Mouse (Mus musculus) lung, postnatal 4 days (tissue): ENCODE measurements around the gene Gpr157.

Experiments used
- DNase-seq, 2 experiments: peaks; one replicate each; pipeline ENCODE4 v3.0.0; 2021

Gene Gpr157

DNA sequence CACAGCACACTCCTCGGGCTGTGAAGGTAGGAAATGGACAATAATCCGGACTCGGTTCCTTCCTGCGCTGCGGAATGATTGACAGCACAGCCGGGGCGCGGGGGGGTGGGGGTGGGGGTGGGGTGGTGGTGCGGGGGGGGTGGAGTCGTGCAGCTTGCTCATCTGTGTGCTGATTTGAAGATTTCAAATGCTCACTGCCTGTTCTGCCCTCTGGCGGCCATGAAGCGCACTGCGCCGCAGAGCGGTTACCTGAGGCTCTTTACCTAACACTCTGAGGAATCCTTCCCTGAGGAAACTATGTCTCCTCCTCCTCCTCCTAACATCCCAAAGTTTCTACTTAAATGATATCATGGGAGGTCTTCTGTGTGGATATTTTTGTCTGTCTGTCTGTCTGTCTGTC is 25.7 kb downstream of the Gpr157 start:
- DNase-seq, result peak; percentile 59 to 73

DNA sequence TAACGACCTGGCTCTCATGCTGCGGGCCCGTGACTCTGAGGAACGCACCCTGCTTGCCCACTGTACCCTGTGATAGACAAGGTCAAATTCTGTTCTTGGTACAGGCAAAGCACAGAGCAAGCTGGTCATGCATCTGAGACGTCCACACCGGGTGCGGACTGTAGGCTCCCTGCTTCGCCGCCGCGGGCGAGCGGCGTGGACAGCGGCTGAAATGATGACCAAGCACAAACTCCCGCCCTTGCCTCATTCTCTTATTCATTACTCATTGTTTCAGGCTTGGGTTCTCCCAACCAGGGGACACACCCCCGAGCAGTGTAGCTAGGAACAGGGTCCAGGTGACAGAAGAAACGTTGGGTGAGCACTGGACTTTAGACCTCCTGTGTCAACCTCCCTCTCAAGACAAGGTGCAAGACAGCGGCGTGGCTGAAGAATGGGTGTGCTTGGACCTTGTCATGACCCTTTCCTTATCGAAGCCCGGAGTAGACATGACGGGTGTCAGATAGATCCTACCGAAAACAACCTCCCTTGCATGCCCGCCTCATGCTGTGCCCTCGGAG is 27.4 kb downstream of the Gpr157 start:
- DNase-seq, result no peak

DNA sequence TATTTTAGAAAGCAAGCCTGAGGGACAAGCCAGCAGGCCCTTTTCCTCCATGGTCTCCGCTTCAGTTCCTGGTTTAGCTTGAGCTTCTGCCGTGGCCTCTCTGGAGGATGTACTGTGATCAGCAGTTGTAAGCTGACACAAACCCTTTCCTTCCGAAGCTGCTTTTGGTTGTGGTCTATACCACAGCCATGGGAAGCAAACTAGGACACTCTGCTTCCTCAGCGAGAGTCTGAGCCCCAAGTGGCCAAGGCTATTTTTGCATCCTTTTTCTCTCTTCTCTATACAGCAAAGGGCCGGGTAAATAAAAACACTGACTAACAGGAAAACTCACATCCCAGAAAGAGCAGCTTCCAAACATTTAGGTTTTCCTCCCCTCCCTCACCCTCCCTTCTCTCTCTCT is 30.1 kb downstream of the Gpr157 start:
- no peak for DNase-seq

DNA sequence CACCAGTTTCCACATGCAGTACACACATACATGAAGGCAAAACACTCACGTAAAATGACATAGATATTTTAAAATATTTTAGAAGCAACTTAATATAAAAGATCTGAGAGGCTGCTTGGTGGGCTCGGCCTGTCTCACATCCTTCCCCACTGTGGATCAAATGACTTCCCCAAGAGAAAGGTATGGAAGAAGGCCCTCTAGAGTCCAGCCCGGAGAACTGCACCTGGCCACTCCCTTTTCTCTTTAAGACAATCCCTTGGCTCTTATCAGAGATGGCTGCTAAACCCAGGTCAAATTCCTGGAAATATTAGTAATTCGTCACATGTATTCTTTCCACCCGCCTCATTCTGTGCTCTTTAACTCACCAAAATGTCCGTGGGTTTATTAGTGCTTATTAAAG is 31.0 kb downstream of the Gpr157 start:
- DNase-seq, result no peak

DNA sequence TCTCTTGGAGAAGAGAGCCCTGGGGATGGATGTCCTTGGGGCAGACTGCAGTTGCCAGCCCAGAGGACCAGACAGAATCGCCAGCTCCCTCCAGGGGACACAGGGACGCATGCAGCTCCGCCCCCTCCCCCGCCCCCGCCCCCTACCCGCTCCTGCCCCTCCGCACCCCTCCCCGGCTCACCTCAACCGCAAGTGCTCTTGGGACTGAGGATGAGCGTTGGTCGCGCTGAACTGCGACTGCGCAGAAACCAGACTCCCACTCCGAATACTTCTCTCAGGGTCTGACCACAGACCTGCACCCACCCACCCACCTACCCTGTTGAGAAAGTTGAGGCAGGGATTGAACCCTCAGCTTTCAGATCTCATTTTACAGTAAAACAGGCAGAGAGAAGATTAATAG is 31.9 kb downstream of the Gpr157 start, which contains the start of gene Slc2a5:
Slc2a5 (plus strand) TSS at position 229 of the 400 bp plus-strand sequence.
- no peak for DNase-seq

DNA sequence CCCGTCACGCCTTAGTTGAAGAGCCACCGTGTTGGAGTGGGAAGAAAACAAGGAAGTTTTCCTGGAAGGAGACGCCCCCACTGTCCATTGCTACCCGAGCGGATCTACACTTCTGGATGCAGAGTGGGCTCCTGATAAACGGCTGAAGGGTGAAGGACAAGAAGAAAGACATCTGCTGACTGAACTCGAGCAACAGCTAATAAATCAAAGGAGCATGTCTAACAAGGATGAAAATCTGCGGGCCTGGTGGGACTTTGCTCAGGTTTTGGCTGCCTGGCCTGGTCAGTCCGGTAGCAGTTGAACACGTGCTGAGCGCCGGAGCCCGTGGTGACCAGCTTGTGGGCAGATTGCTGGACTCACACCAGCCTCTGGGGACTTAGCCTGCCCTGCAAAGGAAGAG is 32.5 kb downstream of the Gpr157 start:
- no peak for DNase-seq

DNA sequence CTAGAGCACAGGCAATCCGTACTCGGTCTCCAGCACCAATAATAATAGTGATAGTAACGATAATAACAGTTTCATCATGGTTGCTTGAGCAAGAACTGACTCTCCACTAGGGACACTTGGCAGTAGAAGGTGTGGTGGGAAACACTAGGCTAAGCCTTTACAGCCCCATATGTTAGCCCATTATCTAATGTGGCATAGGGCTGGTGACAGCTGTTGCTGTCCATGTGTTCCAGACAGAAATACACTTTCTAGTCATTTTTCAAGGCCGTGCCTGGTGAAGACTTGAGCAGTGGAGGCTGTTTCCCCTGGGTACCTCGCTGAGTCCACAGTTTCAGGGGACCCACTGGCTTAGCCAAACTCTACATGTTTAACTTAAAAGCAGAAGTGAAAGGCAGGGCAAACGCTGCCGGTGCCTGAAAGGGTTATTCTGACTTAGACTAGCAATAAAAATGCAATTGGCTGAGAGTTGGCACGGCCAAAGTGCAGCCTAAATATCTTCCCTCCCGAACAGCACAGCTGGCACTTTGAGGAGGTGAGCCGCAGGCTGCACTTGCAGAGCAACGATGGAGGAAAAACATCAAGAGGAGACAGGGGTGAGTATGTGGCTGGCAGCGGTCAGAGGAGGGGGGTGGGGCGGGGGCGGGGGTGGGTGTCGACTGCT is 33.1 kb downstream of the Gpr157 start:
- DNase-seq, result peak in 1 of 2 experiments; percentile 44

DNA sequence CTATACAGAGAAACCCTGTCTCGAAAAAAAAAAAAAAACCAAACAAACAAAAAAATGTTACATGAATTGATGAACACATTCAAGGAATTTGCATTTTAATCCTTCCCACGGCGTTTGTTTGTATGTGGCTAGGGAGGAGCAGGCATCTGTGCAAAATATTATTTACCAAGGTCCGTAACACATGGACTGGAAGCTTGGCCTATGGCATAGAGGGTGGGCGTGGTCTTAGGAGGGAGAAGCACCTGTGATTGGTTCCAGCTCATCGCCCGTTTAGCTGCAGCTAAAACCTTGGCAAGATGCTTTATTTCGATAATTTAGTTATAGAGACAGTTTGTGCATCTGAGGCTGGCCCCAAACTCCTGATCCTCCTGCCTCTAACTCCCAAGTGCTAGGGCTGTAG is 34.3 kb downstream of the Gpr157 start:
- DNase-seq, result no peak

DNA sequence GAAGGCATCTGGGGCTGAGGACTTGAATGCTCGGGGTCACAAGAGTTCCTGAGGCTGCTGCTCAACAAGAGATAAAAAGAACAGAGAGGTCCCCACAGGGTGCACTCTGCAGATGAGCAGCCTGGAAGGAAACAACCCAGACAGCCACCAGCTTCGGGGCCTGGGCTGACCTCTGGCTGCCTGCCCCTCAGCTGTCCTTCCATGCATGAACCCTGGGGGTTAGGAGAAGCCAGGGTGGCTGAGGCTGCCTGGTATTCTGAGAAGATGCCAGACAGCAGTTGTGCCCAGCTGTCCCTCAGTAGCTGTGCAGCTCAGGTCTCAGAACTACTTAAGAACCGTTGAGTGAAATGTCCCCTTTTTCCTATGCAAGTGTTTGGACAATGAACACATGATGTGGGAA is 35.3 kb downstream of the Gpr157 start:
- peak in 1 of 2 experiments; percentile 30 for DNase-seq

DNA sequence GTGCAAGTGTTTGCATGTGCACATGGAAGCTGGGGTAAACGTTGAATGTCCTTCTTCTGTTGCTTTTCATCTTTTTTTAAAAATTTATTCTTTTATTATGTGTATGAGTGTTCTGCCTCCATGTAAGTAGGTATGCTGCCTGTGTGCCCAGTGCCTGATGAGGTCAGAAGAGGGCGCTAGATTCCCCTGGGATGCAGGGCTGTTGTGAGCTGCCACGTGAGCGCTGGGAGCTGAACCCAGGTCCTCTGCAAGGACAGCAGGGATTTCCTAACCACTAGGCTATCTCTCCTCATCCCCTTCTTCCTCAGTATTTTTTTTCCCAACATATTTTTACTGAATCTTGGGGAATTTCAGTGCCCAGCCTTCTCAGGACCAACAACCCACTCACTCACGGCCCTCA is 39.2 kb downstream of the Gpr157 start:
- no peak for DNase-seq

DNA sequence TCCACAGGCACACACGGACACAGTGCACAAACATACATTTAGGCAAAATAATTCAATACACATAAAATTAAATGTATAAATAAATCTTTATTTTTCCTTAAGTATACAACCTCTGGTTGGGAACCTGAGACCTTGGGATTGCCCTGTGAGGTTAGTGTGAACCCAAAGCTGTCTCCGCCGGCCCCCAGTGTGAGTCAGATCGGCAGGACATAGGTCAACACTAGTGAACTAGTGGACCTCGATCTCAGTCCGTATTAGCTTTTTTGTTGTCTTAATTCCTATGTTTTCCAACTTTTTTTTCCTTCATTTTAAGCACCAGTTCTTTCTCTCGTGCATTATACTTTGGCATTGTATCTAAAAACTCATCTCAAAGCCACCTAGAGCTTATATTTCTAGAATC is 40.7 kb downstream of the Gpr157 start:
- DNase-seq, result no peak

DNA sequence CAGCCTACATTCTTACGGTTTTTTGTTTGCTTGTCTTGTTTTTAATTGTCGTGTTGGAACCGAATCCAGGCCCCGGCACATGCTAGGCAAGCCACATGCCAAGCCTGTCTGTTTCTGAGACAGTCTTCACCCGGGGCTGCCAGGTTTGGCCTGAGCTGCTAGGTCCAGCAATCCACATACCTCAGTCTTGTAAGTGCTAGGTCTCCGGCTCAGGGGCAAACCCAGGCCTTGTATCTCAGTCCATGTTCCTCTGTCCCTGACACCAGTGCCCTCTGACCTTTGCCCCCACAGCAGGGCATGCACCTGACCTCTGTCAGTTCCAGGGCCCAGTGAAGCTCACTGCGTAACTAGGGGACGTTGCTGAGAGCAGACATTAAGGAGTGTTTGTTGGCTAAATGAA is 41.4 kb downstream of the Gpr157 start:
- no peak for DNase-seq

DNA sequence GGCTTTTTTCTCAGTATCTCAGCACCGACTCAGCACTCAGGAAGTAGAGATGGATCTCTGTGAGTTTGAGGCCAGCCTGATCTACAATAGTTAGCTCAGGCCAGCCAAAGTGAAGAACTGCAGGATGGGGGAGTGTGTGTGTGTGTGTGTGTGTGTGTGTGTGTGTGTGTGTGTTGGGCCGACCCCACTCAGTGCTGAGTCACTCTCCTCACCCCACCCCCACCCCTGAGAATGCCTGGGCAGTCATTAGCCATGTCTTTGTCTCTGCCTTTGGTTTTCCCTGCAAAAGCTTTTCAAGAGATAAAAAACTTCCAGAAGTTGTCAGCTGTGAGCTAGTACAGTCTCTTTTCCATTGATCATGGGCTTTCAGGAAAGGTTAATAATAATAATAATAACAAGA is 43.5 kb downstream of the Gpr157 start:
- no peak for DNase-seq

DNA sequence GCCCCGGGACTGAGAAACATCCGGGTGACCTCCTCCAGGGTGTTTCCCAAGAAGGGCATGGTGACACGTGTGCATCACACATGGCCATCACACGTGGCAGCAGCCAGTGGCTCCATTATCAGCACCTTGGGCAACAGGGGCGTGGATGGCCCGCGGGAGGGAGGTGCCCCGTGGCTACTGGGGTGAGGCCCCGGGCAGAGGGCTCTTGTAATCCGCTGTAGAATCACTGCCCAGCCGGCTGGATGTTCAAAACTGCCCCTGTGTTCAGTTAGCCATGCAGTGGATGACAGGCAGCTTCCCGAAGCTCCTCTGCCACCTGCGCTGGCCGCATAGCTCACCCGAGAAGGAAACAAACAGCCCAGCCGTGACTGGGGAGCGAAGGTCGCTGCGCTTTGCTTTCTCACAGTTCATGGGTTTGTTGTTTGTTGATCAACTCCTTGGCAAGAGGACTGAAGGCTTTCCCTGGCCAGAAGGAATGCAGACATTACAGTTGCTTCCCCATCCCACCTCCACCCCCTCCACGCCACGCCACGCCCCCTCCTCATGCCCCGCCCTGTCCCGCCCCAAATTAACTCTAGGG is 45.6 kb downstream of the Gpr157 start:
- peak; percentile 23 to 34 for DNase-seq

DNA sequence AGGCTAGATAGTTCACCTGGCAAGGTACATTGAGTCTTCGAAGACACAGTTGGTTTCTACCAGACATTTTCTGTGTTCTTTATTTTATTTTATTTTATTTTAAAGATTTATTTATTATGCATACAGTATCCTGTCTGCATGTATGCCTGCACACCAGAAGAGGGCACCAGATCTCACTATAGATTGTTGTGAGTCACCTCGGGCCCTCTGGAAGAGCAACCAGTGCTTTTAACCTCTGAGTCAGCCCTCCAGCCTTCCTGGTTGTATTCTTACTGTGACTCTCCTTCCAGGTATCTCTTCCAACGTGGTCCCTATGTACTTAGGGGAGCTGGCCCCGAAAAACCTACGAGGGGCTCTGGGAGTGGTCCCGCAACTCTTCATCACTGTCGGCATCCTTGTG is 48.1 kb downstream of the Gpr157 start:
- DNase-seq, result no peak

DNA sequence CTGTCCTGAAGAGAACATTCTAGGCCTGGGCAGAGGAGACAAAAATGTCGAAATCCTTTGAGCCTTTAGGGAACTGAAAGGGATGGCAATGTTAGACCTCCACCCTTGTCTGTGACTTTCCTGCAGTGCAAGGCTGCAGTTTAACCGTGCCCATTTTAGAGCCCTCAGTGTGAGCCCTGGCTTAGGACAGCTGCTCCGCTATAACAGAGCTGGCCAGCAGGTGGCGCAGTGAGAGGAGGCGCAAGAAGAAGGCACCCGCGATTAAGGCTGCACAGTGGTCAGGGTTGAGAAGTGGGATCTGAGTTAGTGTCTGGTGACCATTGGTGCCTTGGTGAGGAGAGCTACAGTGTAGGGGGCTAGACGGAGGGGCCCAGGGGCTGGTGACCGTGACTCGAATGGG is 49.5 kb downstream of the Gpr157 start:
- peak; percentile 66 to 81 for DNase-seq

DNA sequence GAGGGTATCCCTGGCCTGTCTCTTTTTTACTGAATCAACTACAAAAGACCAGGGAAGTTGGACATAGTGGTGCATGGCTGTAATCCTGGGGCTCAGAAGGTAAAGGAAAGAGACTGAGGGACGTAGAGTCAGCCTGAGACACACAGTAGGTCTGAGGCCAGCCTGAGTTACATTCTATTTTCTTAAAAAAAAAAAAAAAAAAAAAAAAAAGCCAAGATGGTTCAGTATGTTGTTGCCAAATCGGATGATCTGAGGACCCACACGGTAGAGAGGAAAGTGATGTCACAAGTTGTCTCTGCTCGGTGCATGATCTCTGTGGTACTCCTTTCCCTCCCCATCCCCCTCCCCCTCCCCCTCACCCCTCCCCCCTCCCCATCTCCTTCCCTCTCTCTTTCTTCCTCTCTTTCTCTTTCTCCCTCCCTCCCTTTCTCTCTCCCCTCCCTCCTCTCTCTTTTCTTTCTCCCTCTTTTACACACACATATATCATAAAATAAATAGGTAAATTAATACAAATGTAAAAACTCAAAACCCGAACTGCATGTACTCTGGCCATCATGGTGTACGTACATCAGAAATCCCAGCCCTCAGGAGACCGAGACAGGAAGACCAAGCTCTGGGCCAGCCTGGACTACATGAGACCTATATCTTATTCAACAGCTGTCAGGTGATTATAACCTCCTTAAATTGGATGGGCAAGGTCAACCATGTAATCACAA is 50.4 kb downstream of the Gpr157 start:
- DNase-seq, result no peak

DNA sequence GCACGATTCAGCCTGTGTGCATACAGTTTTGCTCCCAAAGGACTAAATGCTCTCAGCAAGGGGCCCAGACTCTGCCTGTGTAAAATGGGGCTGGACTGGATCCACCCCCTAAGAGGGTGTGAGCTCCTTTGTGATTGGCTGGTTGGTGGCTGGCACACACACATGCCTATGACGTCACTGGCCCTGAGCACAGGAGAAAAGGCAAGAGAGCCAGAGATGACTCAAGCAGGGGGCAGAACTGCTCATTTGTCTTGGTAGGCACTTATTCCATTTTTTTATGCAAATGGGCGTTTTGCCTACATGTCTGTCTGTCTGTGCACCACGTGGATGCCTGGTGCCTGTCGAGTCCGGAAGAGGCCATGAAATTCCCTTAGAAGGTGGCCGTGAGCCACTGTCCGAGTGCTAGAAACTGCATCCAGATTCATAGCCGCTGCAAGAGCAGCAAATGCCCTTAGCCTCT is 50.9 kb downstream of the Gpr157 start:
- DNase-seq, result peak; percentile 74 to 79

DNA sequence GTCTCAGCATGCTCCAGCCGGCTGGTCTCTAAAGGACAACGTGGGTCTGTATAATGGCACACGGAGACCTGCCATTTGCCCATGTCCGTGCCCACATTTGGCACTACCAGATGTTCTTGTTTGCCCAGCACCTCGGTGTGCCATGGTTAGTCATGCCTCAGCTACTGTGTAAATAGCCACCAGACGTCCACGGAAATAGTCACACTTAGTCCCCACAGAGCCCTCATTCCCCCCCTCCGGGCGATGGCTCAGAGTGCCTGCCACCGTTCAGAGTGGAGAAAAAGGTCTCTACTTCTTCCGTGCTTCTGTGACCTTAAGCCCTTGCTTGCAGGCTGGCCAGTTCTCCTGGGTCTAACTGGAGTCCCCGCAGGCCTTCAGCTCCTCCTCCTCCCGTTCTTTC is 51.9 kb downstream of the Gpr157 start:
- DNase-seq, result no peak

DNA sequence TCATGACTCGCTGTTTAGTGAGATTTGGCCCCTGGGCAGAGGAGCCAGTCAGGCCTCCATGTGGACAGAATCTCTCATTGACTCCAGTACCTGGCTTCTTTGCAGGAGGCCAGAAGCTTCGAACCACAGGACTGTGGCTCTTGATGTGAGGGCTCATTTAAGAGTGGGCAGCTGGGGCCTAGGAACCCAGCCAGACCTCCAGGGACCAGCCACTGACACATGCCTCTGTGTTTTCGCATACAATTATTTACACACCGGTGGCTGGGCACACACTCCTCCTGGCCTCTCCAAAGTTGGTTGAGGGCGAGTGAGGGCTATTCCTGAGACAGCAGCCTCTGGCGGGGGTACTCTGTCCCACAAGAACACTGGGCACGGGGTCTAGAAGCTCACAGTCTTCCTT is 53.2 kb downstream of the Gpr157 start:
- no peak for DNase-seq

DNA sequence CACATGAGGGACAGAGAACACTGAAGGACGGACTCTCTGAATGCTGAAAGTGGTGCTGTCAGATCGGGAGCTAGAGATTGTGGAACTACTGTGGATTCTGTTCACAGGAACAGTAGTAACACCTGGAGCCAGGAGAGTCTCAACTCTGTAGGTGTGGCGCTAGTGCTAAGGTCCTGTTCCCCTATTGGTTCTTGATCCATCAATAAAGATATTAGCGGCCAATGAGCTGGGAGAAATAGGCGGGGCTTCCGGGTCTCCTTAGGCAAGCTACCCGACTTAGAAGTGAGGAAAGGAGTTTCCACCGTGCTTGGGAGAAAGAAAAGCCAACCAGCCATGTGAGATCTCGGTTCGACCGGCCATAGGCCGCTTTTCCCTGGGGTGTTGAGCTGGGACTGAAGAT is 57.1 kb downstream of the Gpr157 start:
- DNase-seq, result no peak

DNA sequence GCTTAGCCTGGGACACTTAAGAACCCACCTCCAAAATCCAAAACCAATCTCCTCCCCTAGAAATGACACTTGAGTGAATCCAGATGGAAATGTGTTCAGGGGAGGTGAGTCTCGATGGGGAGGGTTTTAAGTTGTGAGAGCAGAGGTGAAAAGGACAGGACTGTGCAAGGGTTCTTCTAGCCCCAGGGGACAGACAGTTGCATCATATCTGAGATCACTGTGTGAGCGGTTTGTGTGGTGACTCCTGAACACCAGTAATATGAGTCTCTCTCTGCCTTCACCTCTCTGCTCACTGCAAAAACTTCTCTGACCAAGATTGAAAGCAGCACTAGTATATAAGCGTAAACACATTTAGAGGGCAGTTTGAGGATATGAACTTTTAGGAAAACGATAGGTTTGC is 59.1 kb downstream of the Gpr157 start:
- no peak for DNase-seq

DNA sequence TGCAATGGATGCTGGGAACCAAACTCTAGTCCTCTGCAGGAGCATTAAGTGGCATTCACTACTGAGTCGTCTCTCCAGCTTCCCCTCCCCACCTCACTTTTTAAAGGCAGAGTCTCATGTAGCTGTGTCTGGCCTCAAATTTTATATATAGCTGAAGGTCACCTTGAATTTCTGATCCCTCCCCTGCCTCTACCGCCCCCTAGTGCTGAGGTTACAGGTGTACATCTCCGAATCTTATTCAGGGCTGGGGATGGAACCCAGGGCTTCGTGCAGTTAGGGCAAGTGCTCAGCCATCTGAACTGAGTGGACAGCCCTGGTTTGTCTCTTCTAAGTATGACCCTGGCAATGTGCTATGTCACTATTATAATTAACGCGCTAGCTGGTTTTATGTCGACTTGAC is 63.9 kb downstream of the Gpr157 start:
- DNase-seq, result no peak

DNA sequence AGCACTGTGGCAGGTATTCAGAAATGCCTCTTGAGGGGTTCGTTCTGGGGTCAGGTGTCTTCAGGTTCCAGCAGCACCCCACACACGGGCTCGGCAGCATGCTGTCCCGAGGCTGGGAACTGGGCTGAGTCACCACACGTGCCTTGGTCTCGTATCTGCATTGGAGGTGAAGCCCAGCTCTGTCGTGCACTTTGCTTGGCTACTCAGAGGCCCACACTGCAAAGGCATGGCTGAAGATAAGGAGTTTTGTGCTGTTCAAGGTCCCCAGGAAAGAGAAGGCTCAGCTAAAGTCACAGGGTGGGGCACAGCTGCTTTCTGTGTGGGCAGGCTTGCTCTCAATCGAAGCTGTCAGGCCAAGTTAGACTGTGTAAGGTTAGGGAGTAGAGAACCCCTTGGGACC is 65.3 kb downstream of the Gpr157 start:
- DNase-seq, result no peak
